Mouse (Mus musculus) intestine, postnatal 0 days (tissue): ENCODE measurements around the gene Pnldc1. TPM values are rescaled to one million over a fixed set of nuclear protein-coding genes. Genes with fewer than 3 reads are reported as not detected.

Experiments used
- ATAC-seq: fragments of 200-750 bp; cut with Nextera tagmentation; 2 replicates; pipeline ENCODE4 v1.8.0; 2017; ENCODE audit warnings: mild to moderate bottlenecking, moderate TSS enrichment, moderate library complexity
- H3K27ac ChIP-seq: fragments of 300-500 bp; sonication (generic); 2 replicates; pipeline ENCODE4 v1.5.1; 2014; ENCODE audit warnings: mild to moderate bottlenecking, low read depth, low read length, moderate library complexity
- H3K27me3 ChIP-seq: fragments of 300-500 bp; sonication (generic); replicated peaks from 2 replicates; pipeline ENCODE4 v1.6.1; 2014; ENCODE audit warnings: low read length, mixed read lengths; ENCODE audit not compliant: control insufficient read depth, insufficient read depth
- H3K36me3 ChIP-seq: fragments of 300-500 bp; sonication (generic); 2 replicates; pipeline ENCODE4 v1.6.1; 2014; ENCODE audit warnings: mild to moderate bottlenecking, moderate library complexity; ENCODE audit not compliant: control insufficient read depth, insufficient read depth
- H3K4me1 ChIP-seq: fragments of 300-500 bp; sonication (generic); replicated peaks from 2 replicates; pipeline ENCODE4 v1.6.1; 2014; ENCODE audit warnings: antibody characterized with exemption, low read length, mixed read lengths; ENCODE audit not compliant: control insufficient read depth, insufficient read depth
- H3K4me2 ChIP-seq: fragments of 300-500 bp; sonication (generic); replicated peaks from 2 replicates; pipeline ENCODE4 v1.6.1; 2014; ENCODE audit warnings: low read depth, mild to moderate bottlenecking, moderate library complexity
- H3K4me3 ChIP-seq: fragments of 300-500 bp; sonication (generic); 2 replicates; pipeline ENCODE4 v1.5.1; 2014; ENCODE audit warnings: low read depth, low read length
- H3K9ac ChIP-seq: fragments of 300-500 bp; sonication (generic); 2 replicates; pipeline ENCODE4 v1.6.1; 2014; ENCODE audit warnings: mild to moderate bottlenecking, low read depth, low read length
- H3K9me3 ChIP-seq: fragments of 300-500 bp; sonication (generic); 2 replicates; pipeline ENCODE4 v1.6.1; 2016; ENCODE audit warnings: mixed run types; ENCODE audit not compliant: control insufficient read depth
- CTCF ChIP-seq: sonication (generic); IDR thresholded peaks from 2 replicates; pipeline ENCODE4 v1.5.1; 2016; ENCODE audit warnings: low read depth, mild to moderate bottlenecking, control low read depth, antibody characterized with exemption, moderate library complexity
- WGBS: fragments of 180-500 bp; shearing (Covaris S2); extraction: QIAGEN DNeasy Blood & Tissue Kit; methylation state at CpG from one replicate; pipeline ENCODE4 v1.1.7; 2014; 5-methylcytosine and 5-hydroxymethylcytosine counted together
- polyA plus RNA-seq: library from polyadenylated mRNA; unstranded; fragments of >200 nt; fragmentation: Nextera tagmentation; extraction: Ambion mirVana; gene quantifications from 2 replicates; pipeline ENCODE4 v1.2.1, GENCODE M21; 2015

Pnldc1 gene
- polyA plus RNA-seq, 1 experiment from 2014 or later, result 0.48 TPM

DNA sequence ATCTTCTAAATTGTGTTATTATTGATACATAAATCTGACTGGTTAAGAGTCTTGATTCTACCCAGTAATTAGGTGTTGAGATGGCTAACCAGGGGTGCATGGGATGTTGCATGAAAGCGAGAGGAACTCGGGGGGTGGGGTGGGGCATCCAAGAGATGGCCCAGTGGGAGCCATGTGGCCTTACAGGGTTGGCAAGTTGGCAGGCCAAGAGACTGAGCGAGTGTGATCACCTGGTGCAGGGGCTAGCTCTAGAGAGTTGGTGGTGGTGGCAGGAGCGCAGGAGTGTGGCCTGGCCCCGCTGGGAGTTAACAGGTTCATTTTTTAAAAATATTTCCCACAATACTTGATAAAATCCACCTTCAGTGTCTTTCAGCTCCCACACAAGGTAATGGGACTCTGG, 12.4 kb downstream of the Pnldc1 start:
- WGBS, result 88% methylated on average over 5 of the region's 5 CpGs
- Histone ChIP-seq H3K27ac (no peak overlapping the region), H3K9me3 (no peaks in the 10 kb centered on the region), H3K4me2 (no peak overlapping the region), H3K27me3 (no peaks in the 10 kb centered on the region), H3K9ac (no peak overlapping the region), H3K36me3 (peaks cover 10% of the 10 kb centered on the region; the same call in 1 of the 2 replicates), H3K4me1 (no peaks in the 10 kb centered on the region), H3K4me3 (no peak overlapping the region)
- no peak for ATAC-seq
- TF ChIP-seq CTCF, result no peak

DNA sequence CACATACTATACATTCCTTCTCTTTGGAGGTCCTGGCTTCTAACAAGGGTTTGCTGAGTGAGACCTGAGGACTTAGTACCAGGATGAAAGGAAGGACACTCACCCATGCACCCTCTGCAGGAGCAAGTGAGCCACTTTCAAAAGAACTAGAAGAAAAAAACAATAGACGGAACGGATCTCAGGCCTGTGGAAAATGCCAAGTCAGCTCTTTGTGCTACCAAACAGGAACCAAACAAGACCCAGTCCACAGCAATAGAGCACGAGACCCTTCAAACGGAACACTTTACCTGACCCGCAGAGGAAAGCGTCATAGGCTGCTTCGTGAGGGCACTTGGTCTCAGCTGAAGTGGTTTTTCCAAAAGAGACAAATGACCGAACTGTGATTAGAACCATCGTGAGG, 18.0 kb downstream of the Pnldc1 start:
- H3K9me3 ChIP-seq, result no peaks in the 10 kb centered on the region
- no peak overlapping the region for H3K27ac ChIP-seq
- no peak overlapping the region for H3K4me3 ChIP-seq
- WGBS, result 95% methylated on average over 9 of the region's 9 CpGs
- H3K9ac ChIP-seq, result no peak overlapping the region
- H3K27me3 ChIP-seq, result no peaks in the 10 kb centered on the region
- H3K36me3 ChIP-seq, result peaks cover 12% of the 10 kb centered on the region; the same call in 1 of the 2 replicates
- no peak for TF ChIP-seq CTCF
- ATAC-seq, result no peak
- no peaks in the 10 kb centered on the region for H3K4me1 ChIP-seq
- H3K4me2 ChIP-seq, result no peak overlapping the region

DNA sequence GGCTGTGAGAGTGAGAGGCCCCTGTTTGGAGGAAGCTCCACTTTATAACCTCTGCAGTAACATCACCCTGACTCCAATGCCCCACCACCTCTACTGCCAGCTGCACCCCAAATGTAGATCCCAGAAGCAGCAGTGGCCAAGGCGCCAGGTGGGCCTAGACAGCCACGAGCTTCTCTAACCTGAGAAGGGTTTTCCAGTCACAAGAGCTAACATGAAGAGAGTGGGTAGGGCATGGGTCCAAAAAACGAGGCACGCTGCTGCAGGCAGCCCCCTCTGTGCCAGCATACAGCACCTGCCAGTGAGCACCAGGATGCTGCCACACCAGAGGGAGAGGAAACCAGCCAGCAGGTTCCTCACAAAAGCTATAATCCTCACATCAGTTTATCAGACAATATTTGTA, 19.0 kb downstream of the Pnldc1 start:
- H3K4me2 ChIP-seq, result no peak overlapping the region
- no peak for TF ChIP-seq CTCF
- 86% methylated on average over 4 of the region's 4 CpGs for WGBS
- H3K27me3 ChIP-seq, result no peaks in the 10 kb centered on the region
- no peak overlapping the region for H3K4me3 ChIP-seq
- ATAC-seq, result no peak
- H3K4me1 ChIP-seq, result no peaks in the 10 kb centered on the region
- no peaks in the 10 kb centered on the region for H3K9me3 ChIP-seq
- H3K27ac ChIP-seq, result no peak overlapping the region
- H3K9ac ChIP-seq, result no peak overlapping the region
- H3K36me3 ChIP-seq, result peaks cover 12% of the 10 kb centered on the region; the same call in 1 of the 2 replicates

DNA sequence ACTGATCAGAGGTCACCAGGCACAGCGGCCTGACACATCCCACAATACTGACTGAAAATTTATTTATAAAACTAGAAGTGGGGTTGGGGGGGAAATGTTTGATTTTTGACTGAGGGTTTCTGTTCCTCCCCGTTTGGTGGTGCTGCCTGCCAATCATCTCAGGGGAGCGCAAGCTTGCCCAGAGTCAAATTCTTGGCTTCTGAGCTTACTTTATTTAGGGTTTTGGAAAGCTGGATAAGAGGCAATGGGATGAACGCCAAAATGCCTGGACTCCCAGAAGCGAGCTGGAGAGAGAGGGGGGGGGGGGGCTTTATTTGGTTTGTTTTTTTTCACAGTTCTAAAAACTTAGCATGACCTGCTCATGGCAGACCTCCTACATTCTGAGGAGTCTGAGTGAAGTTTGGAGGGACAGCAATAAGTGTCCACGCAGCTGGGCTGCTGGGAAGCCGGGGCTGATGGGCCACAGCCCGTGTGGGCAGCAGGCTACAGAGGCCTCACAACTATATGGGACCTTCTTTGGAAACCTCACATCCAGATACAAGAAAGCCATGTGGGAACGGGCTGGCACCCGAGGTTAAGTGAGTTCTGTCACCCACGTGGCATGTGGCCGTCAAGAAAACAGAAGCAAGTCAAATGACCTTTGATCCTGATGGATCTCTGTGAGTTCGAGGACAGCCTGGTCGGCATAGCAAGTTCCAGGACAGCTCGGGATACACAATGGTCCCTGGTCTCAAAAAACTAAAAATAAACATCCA, 22.8 kb downstream of the Pnldc1 start:
- H3K4me2 ChIP-seq, result no peak overlapping the region
- no peak overlapping the region for H3K4me3 ChIP-seq
- peaks cover 12% of the 10 kb centered on the region; the same call in 1 of the 2 replicates for H3K36me3 ChIP-seq
- H3K4me1 ChIP-seq, result no peaks in the 10 kb centered on the region
- H3K27me3 ChIP-seq, result no peaks in the 10 kb centered on the region
- TF ChIP-seq CTCF, result no peak
- ATAC-seq, result 0 out of 2 replicates have a peak, but pooled peaks have one; percentile 4
- no peaks in the 10 kb centered on the region for H3K9me3 ChIP-seq
- H3K9ac ChIP-seq, result no peak overlapping the region
- H3K27ac ChIP-seq, result no peak overlapping the region
- WGBS, result 70% methylated on average over 15 of the region's 15 CpGs

DNA sequence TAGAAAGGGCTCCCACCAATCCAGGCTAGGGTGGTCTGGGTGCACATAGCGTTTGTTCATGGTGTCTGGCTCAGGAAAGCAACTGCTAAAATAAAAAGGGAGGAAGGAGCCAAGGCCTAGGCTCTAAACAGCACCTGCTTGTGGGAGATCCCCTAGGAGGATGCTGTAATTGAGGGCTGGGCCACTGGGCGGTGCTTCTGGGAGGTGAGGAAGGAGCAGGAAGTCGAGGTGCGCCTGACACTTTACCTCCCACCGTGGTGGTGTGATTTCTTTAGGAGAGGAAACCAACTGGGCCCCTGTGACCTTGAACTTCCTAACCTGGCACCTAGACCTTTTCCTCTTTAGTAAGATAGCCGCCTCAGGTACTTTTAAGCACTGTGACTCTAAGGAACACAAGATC, 23.4 kb downstream of the Pnldc1 start:
- TF ChIP-seq CTCF, result peak; percentile 26

DNA sequence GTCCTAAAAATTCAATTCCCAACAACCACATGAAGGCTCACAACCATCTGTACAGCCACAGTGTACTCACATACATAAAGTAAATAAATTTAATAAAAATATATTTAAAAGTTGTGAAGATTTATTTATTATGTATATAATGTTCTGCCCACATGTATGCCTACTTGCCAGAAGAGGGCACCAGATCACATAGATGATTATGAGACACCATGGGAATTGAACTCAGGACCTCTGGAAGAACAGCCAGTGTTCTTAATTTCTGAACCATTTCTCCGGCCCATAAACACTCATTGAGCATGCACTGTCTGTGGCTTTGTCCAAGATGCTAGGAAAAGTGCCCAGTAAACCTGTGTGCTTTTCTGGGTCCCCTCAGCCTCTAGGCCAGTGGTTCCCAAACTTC, 28.8 kb downstream of the Pnldc1 start:
- Histone ChIP-seq H3K9me3 (no peaks in the 10 kb centered on the region), H3K4me1 (no peaks in the 10 kb centered on the region), H3K4me3 (no peak overlapping the region), H3K4me2 (no peak overlapping the region), H3K9ac (no peak overlapping the region), H3K36me3 (no peaks in the 10 kb centered on the region), H3K27ac (no peak overlapping the region), H3K27me3 (no peaks in the 10 kb centered on the region)
- ATAC-seq, result no peak
- 91% methylated on average over 1 of the region's 1 CpGs for WGBS
- peak; percentile 39 for TF ChIP-seq CTCF

More for the DNA sequence above, 23.4 kb downstream of the Pnldc1 start:
- H3K9me3 ChIP-seq, result no peaks in the 10 kb centered on the region
- no peaks in the 10 kb centered on the region for H3K4me1 ChIP-seq
- no peaks in the 10 kb centered on the region for H3K27me3 ChIP-seq
- no peak overlapping the region for H3K4me2 ChIP-seq
- H3K27ac ChIP-seq, result no peak overlapping the region
- peaks cover 9% of the 10 kb centered on the region; the same call in 1 of the 2 replicates for H3K36me3 ChIP-seq
- no peak overlapping the region for H3K4me3 ChIP-seq
- 32% methylated on average over 6 of the region's 6 CpGs for WGBS
- no peak overlapping the region for H3K9ac ChIP-seq
- ATAC-seq, result no peak
